Mouse (Mus musculus): ENCODE results near the gene Uevld.
A peak's percentile ranks its signal among the peaks of the same experiment; 100 is the strongest.
"Not testable (repeated sequence)": the region's sequence is repeated elsewhere in the genome, so short reads cannot be mapped to it uniquely, and the experiment has no call there.

Gene Uevld

GRCm38 (mm10) chr7:46969898-46970297 is 11.6 kb upstream of the Uevld start:
- no peak for DNase-seq (ENCODE audit: low spot score)

GRCm38 (mm10) chr7:46964070-46964469 is 5.7 kb upstream of the Uevld start:
- DNase-seq (ENCODE audit: low spot score) = no peak

- peak; percentile 54 for DNase-seq (ENCODE audit: low spot score)
Measured at GRCm38 (mm10) chr7:46962806-46963618, 4.7 kb upstream of the Uevld start.

GRCm38 (mm10) chr7:46962132-46962531 is 3.8 kb upstream of the Uevld start:
- no peak for DNase-seq (ENCODE audit: low spot score)

GRCm38 (mm10) chr7:46960991-46961390 is 2.7 kb upstream of the Uevld start:
- no peak for DNase-seq (ENCODE audit: low spot score)

- no peak for DNase-seq (ENCODE audit: low spot score)
Measured at GRCm38 (mm10) chr7:46958853-46959252, 526 bp upstream of the Uevld start.

GRCm38 (mm10) chr7:46935847-46936246 is 22.5 kb downstream of the Uevld start:
- DNase-seq (ENCODE audit: low spot score) = no peak

- no peak for DNase-seq (ENCODE audit: low spot score)
Measured at GRCm38 (mm10) chr7:46934788-46935187, 23.5 kb downstream of the Uevld start.

- DNase-seq (ENCODE audit: low spot score) = no peak
Measured at GRCm38 (mm10) chr7:46931370-46931769, 27.0 kb downstream of the Uevld start.

GRCm38 (mm10) chr7:46928291-46928690 is 30.0 kb downstream of the Uevld start:
- no peak for DNase-seq (ENCODE audit: low spot score)

- no peak for DNase-seq (ENCODE audit: low spot score)
Measured at GRCm38 (mm10) chr7:46922075-46922474, 36.3 kb downstream of the Uevld start.

GRCm38 (mm10) chr7:46919551-46920176 is 38.7 kb downstream of the Uevld start, which contains the start of gene Tsg101:
Gene Tsg101, minus strand, starts transcription at chr7:46919969.
- peak; percentile 92 for DNase-seq (ENCODE audit: low spot score)

GRCm38 (mm10) chr7:46918678-46919371 is 39.5 kb downstream of the Uevld start:
- no peak for DNase-seq (ENCODE audit: low spot score)

- DNase-seq (ENCODE audit: low spot score) = no peak
Measured at GRCm38 (mm10) chr7:46916376-46916775, 42.0 kb downstream of the Uevld start.

- no peak for DNase-seq (ENCODE audit: low spot score)
Measured at GRCm38 (mm10) chr7:46911250-46911649, 47.1 kb downstream of the Uevld start.

GRCm38 (mm10) chr7:46899343-46899742 is 59.0 kb downstream of the Uevld start:
- no peak for DNase-seq (ENCODE audit: low spot score)

- DNase-seq (ENCODE audit: low spot score) = no peak
Measured at GRCm38 (mm10) chr7:46895511-46895910, 62.8 kb downstream of the Uevld start.

GRCm38 (mm10) chr7:46883304-46883703 is 75.0 kb downstream of the Uevld start:
- no peak for DNase-seq (ENCODE audit: low spot score)

GRCm38 (mm10) chr7:46881941-46882340 is 76.4 kb downstream of the Uevld start:
- not testable (repeated sequence) for DNase-seq (ENCODE audit: low spot score)

GRCm38 (mm10) chr7:46880992-46881391 is 77.3 kb downstream of the Uevld start:
- DNase-seq (ENCODE audit: low spot score) = no peak

- DNase-seq (ENCODE audit: low spot score) = no peak
Measured at GRCm38 (mm10) chr7:46879851-46880250, 78.5 kb downstream of the Uevld start.

GRCm38 (mm10) chr7:46877255-46877654 is 81.1 kb downstream of the Uevld start:
- no peak for DNase-seq (ENCODE audit: low spot score)

- DNase-seq (ENCODE audit: low spot score) = no peak
Measured at GRCm38 (mm10) chr7:46876841-46877240, 81.5 kb downstream of the Uevld start.
